Mouse (Mus musculus) midbrain, embryonic 14.5 days (tissue): ENCODE measurements around the gene Adam30. TPM values are rescaled to one million over a fixed set of nuclear protein-coding genes. Genes with fewer than 3 reads are reported as not detected.

ENCODE experiments used
- ATAC-seq: fragments of 200-750 bp; cut with Nextera tagmentation; 2 replicates; pipeline ENCODE4 v1.8.0; 2017; ENCODE audit warnings: moderate number of reproducible peaks, moderate library complexity; ENCODE audit not compliant: low FRiP score, low TSS enrichment
- DNase-seq: peaks from one replicate; pipeline ENCODE4 v3.0.0-alpha.2; 2015
- H3K27ac ChIP-seq: fragments of 300-500 bp; sonication (generic); replicated peaks from 2 replicates; pipeline ENCODE4 v1.5.1; 2014; ENCODE audit warnings: mild to moderate bottlenecking, low read depth, low read length, moderate library complexity
- H3K27me3 ChIP-seq: fragments of 300-500 bp; sonication (generic); 2 replicates; pipeline ENCODE4 v1.6.1; 2014; ENCODE audit warnings: low read length, control low read depth, mixed read lengths; ENCODE audit not compliant: control insufficient read depth, insufficient read depth
- H3K36me3 ChIP-seq: fragments of 300-500 bp; sonication (generic); 2 replicates; pipeline ENCODE4 v1.6.1; 2014; ENCODE audit warnings: low read length, control low read depth; ENCODE audit not compliant: control insufficient read depth, insufficient read depth
- H3K4me1 ChIP-seq: fragments of 300-500 bp; sonication (generic); 2 replicates; pipeline ENCODE4 v1.6.1; 2014; ENCODE audit warnings: mild to moderate bottlenecking, antibody characterized with exemption, low read length, control low read depth; ENCODE audit not compliant: control insufficient read depth, insufficient read depth
- H3K4me2 ChIP-seq: fragments of 300-500 bp; sonication (generic); 2 replicates; pipeline ENCODE4 v1.6.1; 2014; ENCODE audit warnings: mild to moderate bottlenecking, low read length, moderate library complexity
- H3K4me3 ChIP-seq: fragments of 300-500 bp; sonication (generic); replicated peaks from 2 replicates; pipeline ENCODE4 v1.5.1; 2014; ENCODE audit warnings: low read depth, low read length
- H3K9ac ChIP-seq: fragments of 300-500 bp; sonication (generic); replicated peaks from 2 replicates; pipeline ENCODE4 v1.6.1; 2014; ENCODE audit warnings: mild to moderate bottlenecking, low read length, moderate library complexity
- H3K9me3 ChIP-seq: fragments of 300-500 bp; sonication (generic); 2 replicates; pipeline ENCODE4 v1.6.1; 2016; ENCODE audit warnings: low read length, control low read depth, mixed read lengths; ENCODE audit not compliant: control insufficient read depth
- WGBS: fragments of 180-500 bp; shearing (Covaris S2); extraction: QIAGEN DNeasy Blood & Tissue Kit; methylation state at CpG from one replicate; pipeline ENCODE4 v1.1.7; 2014; 5-methylcytosine and 5-hydroxymethylcytosine counted together
- polyA plus RNA-seq: library from polyadenylated mRNA; unstranded; fragments of >200 nt; fragmentation: Nextera tagmentation; extraction: Ambion mirVana; gene quantifications from 2 replicates; pipeline ENCODE4 v1.2.1, GENCODE M21; 2014

Adam30 gene
- polyA plus RNA-seq, 1 experiment from 2014 or later: not detected

DNA sequence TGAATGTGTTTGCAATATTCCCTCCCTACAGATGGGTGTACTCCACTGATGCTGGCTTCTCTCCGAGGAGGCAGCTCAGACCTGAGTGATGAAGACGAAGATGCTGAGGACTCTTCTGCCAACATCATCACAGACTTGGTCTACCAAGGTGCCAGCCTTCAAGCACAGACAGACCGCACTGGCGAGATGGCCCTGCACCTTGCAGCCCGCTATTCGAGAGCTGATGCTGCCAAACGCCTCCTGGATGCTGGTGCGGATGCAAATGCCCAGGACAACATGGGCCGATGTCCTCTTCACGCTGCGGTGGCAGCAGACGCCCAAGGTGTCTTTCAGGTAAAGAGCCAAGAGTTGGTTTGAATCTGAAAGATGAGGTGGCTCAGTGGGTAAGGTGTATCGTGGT, 17.6 kb upstream of the Adam30 start:
- Histone ChIP-seq H3K4me3 (no peak overlapping the region), H3K4me1 (no peaks in the 10 kb centered on the region), H3K27ac (no peak overlapping the region), H3K27me3 (no peaks in the 10 kb centered on the region), H3K4me2 (no peak overlapping the region), H3K36me3 (peaks cover 53% of the 10 kb centered on the region), H3K9ac (no peak overlapping the region), H3K9me3 (no peaks in the 10 kb centered on the region)
- 96% methylated on average over 13 of the region's 13 CpGs for WGBS
- ATAC-seq: no peak
- DNase-seq: no peak

DNA sequence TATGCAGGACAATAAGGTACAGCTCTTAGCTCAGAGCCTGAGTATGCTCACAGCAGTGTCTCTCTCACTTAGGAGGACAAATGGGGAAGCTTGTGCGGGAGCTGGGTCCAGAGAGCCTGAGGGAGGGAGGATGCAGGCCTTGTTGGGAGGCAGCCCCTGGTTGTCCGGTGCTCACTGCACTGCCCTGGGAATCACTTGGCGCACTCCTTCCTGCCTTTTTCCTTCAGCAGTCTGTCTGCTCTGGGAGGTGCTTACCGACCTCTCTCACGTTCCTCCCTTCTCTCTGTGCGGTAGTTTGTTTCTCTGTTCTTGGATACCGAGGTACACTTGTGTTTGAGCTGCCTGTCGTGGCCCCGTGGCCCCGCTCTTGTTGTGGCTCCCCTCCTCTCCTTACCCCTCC, 15.2 kb upstream of the Adam30 start:
- no peak overlapping the region for H3K27ac ChIP-seq
- no peaks in the 10 kb centered on the region for H3K4me1 ChIP-seq
- H3K9me3 ChIP-seq: no peaks in the 10 kb centered on the region
- ATAC-seq (no peak), DNase-seq (no peak)
- no peaks in the 10 kb centered on the region for H3K27me3 ChIP-seq
- WGBS: 92% methylated on average over 10 of the region's 10 CpGs
- H3K4me3 ChIP-seq: no peak overlapping the region
- no peak overlapping the region for H3K4me2 ChIP-seq
- H3K36me3 ChIP-seq: peaks cover 44% of the 10 kb centered on the region
- H3K9ac ChIP-seq: no peak overlapping the region

DNA sequence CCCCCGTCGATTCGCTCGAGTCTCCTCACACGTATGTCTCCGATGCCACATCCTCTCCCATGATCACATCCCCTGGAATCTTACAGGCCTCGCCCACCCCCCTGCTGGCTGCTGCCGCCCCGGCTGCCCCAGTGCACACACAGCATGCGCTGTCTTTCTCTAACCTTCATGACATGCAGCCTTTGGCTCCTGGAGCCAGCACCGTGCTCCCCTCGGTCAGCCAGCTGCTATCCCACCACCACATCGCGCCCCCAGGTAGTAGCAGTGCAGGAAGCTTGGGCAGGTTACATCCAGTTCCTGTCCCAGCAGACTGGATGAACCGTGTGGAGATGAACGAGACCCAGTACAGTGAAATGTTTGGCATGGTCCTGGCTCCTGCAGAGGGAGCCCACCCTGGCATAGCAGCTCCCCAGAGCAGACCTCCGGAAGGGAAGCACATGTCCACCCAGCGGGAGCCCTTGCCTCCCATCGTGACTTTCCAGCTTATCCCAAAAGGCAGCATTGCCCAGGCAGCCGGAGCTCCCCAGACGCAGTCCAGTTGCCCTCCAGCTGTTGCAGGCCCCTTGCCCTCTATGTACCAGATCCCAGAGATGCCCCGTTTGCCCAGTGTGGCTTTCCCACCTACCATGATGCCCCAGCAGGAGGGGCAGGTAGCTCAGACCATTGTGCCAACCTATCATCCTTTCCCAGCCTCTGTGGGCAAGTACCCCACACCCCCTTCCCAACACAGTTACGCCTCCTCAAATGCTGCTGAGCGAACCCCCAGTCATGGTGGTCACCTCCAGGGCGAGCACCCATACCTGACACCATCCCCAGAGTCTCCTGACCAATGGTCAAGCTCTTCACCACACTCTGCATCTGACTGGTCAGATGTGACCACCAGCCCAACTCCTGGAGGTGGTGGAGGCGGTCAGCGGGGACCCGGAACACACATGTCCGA, 13.7 kb upstream of the Adam30 start:
- 95% methylated on average over 29 of the region's 29 CpGs for WGBS
- no peak overlapping the region for H3K27ac ChIP-seq
- DNase-seq (no peak), ATAC-seq (no peak)
- no peaks in the 10 kb centered on the region for H3K9me3 ChIP-seq
- peaks cover 41% of the 10 kb centered on the region for H3K36me3 ChIP-seq
- no peaks in the 10 kb centered on the region for H3K4me1 ChIP-seq
- H3K4me2 ChIP-seq: no peak overlapping the region
- H3K27me3 ChIP-seq: no peaks in the 10 kb centered on the region
- H3K9ac ChIP-seq: no peak overlapping the region
- no peak overlapping the region for H3K4me3 ChIP-seq

DNA sequence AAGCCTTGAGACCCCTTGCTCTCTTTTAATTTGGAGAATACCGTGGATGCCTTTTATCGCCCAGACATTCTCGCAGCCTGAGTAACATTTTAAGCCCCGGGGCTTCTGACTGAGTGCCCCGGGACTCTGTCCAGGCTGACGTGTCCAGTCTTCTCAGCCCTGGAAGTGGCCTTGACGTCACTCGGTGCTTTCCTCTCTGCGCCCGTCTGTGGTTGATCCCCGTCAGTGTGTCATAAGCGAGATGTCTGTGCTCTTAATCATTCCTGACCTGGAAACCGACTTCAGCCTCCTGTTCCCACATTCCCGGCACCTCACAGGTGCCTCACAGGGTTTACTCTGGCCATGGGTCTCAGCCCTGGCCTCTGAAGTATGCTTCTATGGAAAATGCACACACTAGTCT, 12.7 kb upstream of the Adam30 start:
- H3K27me3 ChIP-seq: no peaks in the 10 kb centered on the region
- H3K4me3 ChIP-seq: no peak overlapping the region
- no peak overlapping the region for H3K9ac ChIP-seq
- no peak overlapping the region for H3K4me2 ChIP-seq
- WGBS: 92% methylated on average over 14 of the region's 14 CpGs
- DNase-seq (no peak), ATAC-seq (no peak)
- no peaks in the 10 kb centered on the region for H3K4me1 ChIP-seq
- no peak overlapping the region for H3K27ac ChIP-seq
- peaks cover 37% of the 10 kb centered on the region for H3K36me3 ChIP-seq
- H3K9me3 ChIP-seq: no peaks in the 10 kb centered on the region

DNA sequence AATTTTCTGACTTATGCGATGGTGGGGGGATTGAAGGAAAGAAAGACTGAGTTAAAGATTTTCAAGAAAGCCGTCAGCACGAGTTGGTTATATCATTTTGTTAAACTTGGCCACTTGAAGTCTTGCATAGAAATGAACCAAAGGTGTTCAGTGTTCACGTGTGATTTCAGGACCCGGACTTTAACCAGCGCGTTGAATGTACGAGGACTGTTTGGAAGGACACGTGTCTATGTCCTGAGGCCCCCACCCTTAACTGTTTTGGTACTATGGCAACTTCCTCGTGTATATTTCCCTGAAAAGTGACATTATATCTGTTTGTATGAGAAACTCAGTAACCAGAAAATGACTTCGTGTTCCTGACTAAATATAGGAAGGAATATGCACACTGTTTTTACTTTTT, 10.5 kb upstream of the Adam30 start:
- Histone ChIP-seq H3K36me3 (peaks cover 21% of the 10 kb centered on the region; the same call in 1 of the 2 replicates), H3K9ac (no peak overlapping the region), H3K4me2 (no peak overlapping the region), H3K27ac (no peak overlapping the region), H3K9me3 (no peaks in the 10 kb centered on the region), H3K4me3 (no peak overlapping the region), H3K4me1 (no peaks in the 10 kb centered on the region), H3K27me3 (no peaks in the 10 kb centered on the region)
- 96% methylated on average over 11 of the region's 11 CpGs for WGBS
- no peak for DNase-seq
- ATAC-seq: no peak

DNA sequence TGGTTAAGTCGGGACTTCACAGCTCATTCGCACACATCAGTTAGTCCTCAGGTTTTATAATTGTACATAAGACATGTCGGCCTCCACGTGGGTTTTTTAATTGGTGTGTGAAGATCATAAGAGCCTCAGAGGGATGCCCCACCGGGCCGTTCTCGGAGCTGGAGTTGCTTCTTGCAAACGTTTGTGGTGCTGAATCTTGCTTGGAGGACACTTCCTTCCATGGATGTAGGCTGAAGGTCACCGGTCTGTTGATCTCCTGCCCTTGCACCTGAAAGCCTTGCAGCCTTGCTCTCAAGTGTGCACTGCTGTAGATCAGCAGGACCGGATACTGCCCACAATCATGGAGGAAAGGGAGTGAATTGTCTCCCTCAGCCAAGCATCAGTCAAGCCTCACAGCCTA, 9.4 kb upstream of the Adam30 start:
- 90% methylated on average over 10 of the region's 10 CpGs for WGBS
- no peaks in the 10 kb centered on the region for H3K4me1 ChIP-seq
- H3K4me2 ChIP-seq: no peak overlapping the region
- no peaks in the 10 kb centered on the region for H3K9me3 ChIP-seq
- no peak overlapping the region for H3K4me3 ChIP-seq
- H3K9ac ChIP-seq: no peak overlapping the region
- no peak overlapping the region for H3K27ac ChIP-seq
- DNase-seq (no peak), ATAC-seq (no peak)
- no peaks in the 10 kb centered on the region for H3K27me3 ChIP-seq
- peaks cover 21% of the 10 kb centered on the region; the same call in 1 of the 2 replicates for H3K36me3 ChIP-seq

DNA sequence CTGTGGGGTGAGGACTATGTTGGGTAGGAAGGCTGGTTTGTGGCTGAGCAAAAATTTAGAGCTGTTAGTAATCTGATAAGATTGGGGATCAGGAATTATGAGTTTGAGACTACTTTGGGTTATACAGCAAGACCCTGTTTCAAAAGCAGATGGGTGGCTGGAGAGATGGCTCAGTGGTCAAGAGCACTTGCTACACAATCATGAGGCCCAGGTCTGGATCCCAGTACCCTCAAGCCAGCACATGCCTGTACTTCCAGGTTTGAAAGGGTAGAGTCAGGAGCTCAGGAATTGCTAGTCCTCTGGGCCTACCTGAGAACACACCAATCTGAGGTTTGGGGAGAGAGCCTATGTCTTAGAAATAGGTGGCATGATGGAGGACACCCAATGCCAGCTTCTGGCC, 7.0 kb upstream of the Adam30 start:
- Histone ChIP-seq H3K27ac (no peak overlapping the region), H3K36me3 (no peaks in the 10 kb centered on the region), H3K27me3 (no peaks in the 10 kb centered on the region), H3K9ac (no peak overlapping the region), H3K9me3 (no peaks in the 10 kb centered on the region), H3K4me3 (no peak overlapping the region), H3K4me1 (no peaks in the 10 kb centered on the region), H3K4me2 (no peak overlapping the region)
- DNase-seq (no peak), ATAC-seq (no peak)

DNA sequence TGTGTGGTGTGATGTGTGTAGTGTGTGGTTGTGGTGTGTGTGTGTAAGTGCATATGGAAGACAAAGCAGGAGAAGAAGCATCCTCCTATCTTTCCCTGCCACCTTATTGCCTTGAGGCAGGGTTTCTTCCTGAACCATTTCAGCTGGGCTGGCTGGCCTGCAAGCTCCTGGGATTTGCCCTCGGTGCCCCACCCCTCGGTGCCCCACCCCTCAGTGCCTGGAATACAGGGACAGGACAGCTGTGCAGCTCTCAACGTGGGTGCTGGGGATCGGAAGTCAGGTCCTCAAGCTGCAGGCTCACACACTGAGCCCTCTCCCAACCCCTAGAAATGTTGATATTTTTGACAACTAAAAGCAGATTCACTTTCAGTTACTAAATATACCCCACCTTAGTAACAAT, 4.3 kb upstream of the Adam30 start:
- no peaks in the 10 kb centered on the region for H3K36me3 ChIP-seq
- WGBS: 54% methylated on average over 4 of the region's 4 CpGs
- no peaks in the 10 kb centered on the region for H3K9me3 ChIP-seq
- DNase-seq (no peak), ATAC-seq (no peak)
- H3K4me3 ChIP-seq: no peak overlapping the region
- H3K9ac ChIP-seq: no peak overlapping the region
- H3K4me2 ChIP-seq: no peak overlapping the region
- H3K4me1 ChIP-seq: no peaks in the 10 kb centered on the region
- H3K27me3 ChIP-seq: no peaks in the 10 kb centered on the region
- H3K27ac ChIP-seq: no peak overlapping the region

DNA sequence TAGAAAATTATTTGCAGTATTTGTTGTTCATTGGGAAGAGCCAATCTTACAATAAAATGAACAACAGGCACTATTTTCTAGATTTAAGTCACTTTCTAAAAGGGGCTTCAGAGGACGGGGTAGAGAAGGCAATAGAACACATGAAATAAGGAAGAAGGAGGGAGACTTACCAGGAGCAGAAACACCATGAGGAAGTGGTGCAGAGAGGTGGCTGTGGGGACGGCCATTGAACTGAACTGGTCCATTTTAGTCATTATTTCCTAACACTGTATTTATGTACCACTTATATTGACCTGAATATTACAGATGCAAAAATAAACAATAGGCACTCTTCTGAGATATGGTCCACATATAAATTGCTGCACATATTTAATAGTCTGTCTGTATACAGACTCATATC, 3.4 kb upstream of the Adam30 start:
- H3K36me3 ChIP-seq: no peaks in the 10 kb centered on the region
- no peak overlapping the region for H3K27ac ChIP-seq
- no peaks in the 10 kb centered on the region for H3K4me1 ChIP-seq
- no peaks in the 10 kb centered on the region for H3K9me3 ChIP-seq
- DNase-seq (no peak), ATAC-seq (no peak)
- no peak overlapping the region for H3K4me2 ChIP-seq
- WGBS: 84% methylated on average over 2 of the region's 2 CpGs
- H3K27me3 ChIP-seq: no peaks in the 10 kb centered on the region
- no peak overlapping the region for H3K4me3 ChIP-seq
- H3K9ac ChIP-seq: no peak overlapping the region
